Mouse (Mus musculus): ENCODE measurements around the gene Lcn11. TPM values are rescaled to one million over a fixed set of nuclear protein-coding genes. Genes with fewer than 3 reads are reported as not detected.

Lcn11 gene
- not detected for polyA plus RNA-seq (2014; fragmentation: Illumina TruSeq; extraction: RNeasy Lipid Tissue Mini Kit (QIAGEN cat#74804); ENCODE audit: low read depth, low replicate concordance)

DNA sequence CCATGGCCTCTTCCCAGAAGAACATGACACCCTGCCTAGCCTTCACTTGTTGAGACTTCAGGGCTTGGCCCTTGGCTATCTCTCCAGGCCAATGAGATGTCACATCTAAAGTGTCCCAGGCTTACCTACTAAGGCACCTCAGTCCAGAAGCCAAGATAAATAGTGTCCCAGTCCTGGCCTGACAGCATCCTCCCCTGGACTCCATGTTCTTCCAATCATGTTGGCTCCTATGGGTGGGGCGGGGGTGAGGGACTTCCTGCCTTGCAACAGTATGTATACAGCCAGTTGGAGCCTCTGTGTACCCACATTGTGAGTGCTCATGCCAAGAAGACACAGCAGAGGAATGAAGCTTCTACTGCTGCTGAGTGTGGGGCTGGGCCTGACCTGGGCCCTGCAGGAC, at the start of gene Lcn11:
Gene Lcn11, plus strand, starts transcription at position 301 of the 400 bp plus-strand sequence.

DNA sequence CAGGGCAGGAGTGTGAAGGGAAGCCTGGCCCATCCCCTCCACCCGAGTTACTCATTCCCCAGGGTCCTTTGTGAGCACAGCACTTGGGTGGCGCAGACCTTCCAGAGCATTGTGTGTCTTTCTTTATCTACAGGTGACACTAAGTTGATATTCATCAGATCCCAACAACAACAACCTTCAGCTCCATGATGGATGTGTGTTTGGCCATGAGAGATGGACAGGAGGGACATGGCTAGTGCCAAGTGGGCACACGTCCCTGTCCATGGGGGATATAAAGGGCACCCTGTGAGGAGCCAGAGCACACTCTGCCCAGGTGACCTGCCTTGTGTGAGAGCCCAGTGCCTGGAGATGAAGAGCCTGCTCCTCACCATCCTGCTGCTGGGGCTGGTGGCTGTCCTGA, 40.1 kb upstream of the Lcn11 start, which contains the start of gene Obp2b:
Gene Obp2b, plus strand, starts transcription at position 301 of the 400 bp plus-strand sequence.

DNA sequence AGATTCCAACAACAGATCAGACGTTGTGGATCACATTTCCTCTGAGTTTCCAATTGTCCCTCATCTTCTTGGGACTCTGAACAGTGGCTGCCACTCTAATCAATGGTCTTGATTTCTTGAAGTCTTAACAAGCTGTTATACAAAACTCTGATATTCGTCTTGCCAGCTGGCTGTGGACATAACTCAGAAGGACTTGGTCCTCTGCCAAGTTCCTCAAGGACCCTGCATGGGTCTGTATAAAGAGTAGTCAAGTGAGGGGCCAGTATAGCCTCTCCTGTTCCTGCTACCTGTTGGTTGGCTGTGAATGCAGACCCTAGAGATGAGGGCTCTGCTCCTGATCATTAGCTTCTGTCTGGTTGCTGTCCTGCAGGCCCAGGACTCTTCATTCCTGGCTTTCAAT, 11.5 kb upstream of the Lcn11 start, which contains the start of gene Lcn3:
Gene Lcn3, plus strand, starts transcription at position 301 of the 400 bp plus-strand sequence.

DNA sequence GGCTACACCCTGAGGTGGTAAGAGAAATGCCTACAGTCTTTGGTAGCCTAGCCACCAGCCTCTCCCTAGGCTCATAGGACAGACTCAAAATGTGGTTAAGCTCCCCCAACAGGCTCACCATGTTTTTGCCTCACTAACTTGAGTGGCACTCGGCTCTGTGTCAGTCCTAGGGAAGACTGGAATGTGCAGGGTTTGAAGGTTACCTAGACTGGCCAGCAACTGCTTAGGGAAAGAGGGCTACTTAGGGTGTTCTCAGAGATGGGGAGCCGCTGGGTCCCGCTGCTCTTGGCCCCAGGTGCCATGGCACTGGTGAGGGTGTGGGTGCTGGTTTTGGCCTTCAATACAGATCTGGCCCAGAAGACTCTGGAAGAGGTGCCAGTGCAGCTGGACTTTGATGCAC, 5.1 kb downstream of the Lcn11 start, which contains the start of gene Gm13539:
Gene Gm13539, plus strand, starts transcription at position 301 of the 400 bp plus-strand sequence.

DNA sequence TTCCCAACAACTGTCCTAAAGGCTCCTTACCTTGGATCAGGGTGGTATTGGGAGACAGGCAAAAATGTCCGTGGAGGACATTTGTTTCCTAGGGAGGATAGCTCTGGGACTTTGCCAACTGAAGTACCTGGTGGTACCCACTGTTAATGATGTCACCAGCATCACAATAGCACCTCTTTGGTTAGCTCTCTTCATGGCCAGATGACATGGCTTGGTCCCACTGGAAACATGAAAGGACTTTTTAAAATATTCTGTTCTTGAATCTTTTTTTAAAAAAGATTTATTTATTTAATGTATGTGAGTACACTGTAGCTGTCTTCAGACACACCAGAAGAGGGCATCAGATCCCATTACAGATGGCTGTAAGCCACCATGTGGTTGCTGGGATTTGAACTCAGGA, 38.9 kb downstream of the Lcn11 start, which contains the start of gene Glt6d1:
Gene Glt6d1, minus strand, starts transcription at position 101 of the 400 bp plus-strand sequence.

DNA sequence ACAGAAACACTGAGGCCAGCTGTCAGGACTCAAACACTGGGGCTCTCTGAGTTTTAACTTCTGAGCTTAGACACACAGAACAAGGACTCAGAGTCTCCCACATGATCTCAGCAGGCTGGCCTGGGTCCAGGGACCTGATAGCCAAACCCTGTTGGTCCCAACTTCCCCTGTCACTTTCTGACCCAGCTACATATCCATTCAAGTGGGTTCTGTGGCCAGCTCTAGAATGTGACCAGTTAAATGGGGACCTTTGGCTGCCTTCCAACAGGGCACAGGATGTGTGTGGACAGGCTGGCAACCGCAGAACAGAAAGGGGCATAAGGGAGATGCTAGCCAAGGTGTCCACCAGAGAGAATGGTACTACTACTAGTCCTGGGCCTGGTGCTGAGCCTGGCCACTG, 46.0 kb downstream of the Lcn11 start, which contains the start of gene Lcn9:
Gene Lcn9, plus strand, starts transcription at position 348 of the 400 bp plus-strand sequence.

Other genes with a start within 250 kb of the Lcn11 start
- gene Traf2, start 230.1 kb upstream of the Lcn11 start, polyA plus RNA-seq (2014; fragmentation: Illumina TruSeq; extraction: RNeasy Lipid Tissue Mini Kit (QIAGEN cat#74804); ENCODE audit: low read depth, low replicate concordance) = 13.2 TPM
- 280 TPM for gene Edf1, start 219.2 kb upstream of the Lcn11 start, polyA plus RNA-seq (2014; fragmentation: Illumina TruSeq; extraction: RNeasy Lipid Tissue Mini Kit (QIAGEN cat#74804); ENCODE audit: low read depth, low replicate concordance)
- gene Mamdc4, start 202.2 kb upstream of the Lcn11 start, polyA plus RNA-seq (2014; fragmentation: Illumina TruSeq; extraction: RNeasy Lipid Tissue Mini Kit (QIAGEN cat#74804); ENCODE audit: low read depth, low replicate concordance) = 1.7 TPM
- gene Phpt1, start 201.8 kb upstream of the Lcn11 start, polyA plus RNA-seq (2014; fragmentation: Illumina TruSeq; extraction: RNeasy Lipid Tissue Mini Kit (QIAGEN cat#74804); ENCODE audit: low read depth, low replicate concordance) = 91.0 TPM
- gene Ajm1, start 195.3 kb upstream of the Lcn11 start, polyA plus RNA-seq (2014; fragmentation: Illumina TruSeq; extraction: RNeasy Lipid Tissue Mini Kit (QIAGEN cat#74804); ENCODE audit: low read depth, low replicate concordance) = 0.08 TPM
- gene Rabl6, start 168.5 kb upstream of the Lcn11 start, polyA plus RNA-seq (2014; fragmentation: Illumina TruSeq; extraction: RNeasy Lipid Tissue Mini Kit (QIAGEN cat#74804); ENCODE audit: low read depth, low replicate concordance) = 77.4 TPM
- gene Ccdc183, start 159.3 kb upstream of the Lcn11 start, polyA plus RNA-seq (2014; fragmentation: Illumina TruSeq; extraction: RNeasy Lipid Tissue Mini Kit (QIAGEN cat#74804); ENCODE audit: low read depth, low replicate concordance) = not detected
- gene Tmem141, start 155.0 kb upstream of the Lcn11 start, polyA plus RNA-seq (2014; fragmentation: Illumina TruSeq; extraction: RNeasy Lipid Tissue Mini Kit (QIAGEN cat#74804); ENCODE audit: low read depth, low replicate concordance) = 55.1 TPM
- gene Fcna, start 149.0 kb upstream of the Lcn11 start, polyA plus RNA-seq (2014; fragmentation: Illumina TruSeq; extraction: RNeasy Lipid Tissue Mini Kit (QIAGEN cat#74804); ENCODE audit: low read depth, low replicate concordance) = 4.1 TPM
- not detected for gene Lcn8, start 123.9 kb upstream of the Lcn11 start, polyA plus RNA-seq (2014; fragmentation: Illumina TruSeq; extraction: RNeasy Lipid Tissue Mini Kit (QIAGEN cat#74804); ENCODE audit: low read depth, low replicate concordance)
- not detected for gene Lcn5, start 119.1 kb upstream of the Lcn11 start, polyA plus RNA-seq (2014; fragmentation: Illumina TruSeq; extraction: RNeasy Lipid Tissue Mini Kit (QIAGEN cat#74804); ENCODE audit: low read depth, low replicate concordance)
- not detected for gene Lcn6, start 100.2 kb upstream of the Lcn11 start, polyA plus RNA-seq (2014; fragmentation: Illumina TruSeq; extraction: RNeasy Lipid Tissue Mini Kit (QIAGEN cat#74804); ENCODE audit: low read depth, low replicate concordance)
- gene Lcn10, start 94.3 kb upstream of the Lcn11 start, polyA plus RNA-seq (2014; fragmentation: Illumina TruSeq; extraction: RNeasy Lipid Tissue Mini Kit (QIAGEN cat#74804); ENCODE audit: low read depth, low replicate concordance) = not detected
- not detected for gene Obp2a, start 77.0 kb upstream of the Lcn11 start, polyA plus RNA-seq (2014; fragmentation: Illumina TruSeq; extraction: RNeasy Lipid Tissue Mini Kit (QIAGEN cat#74804); ENCODE audit: low read depth, low replicate concordance)
- 16.2 TPM for gene Bmyc, start 70.3 kb upstream of the Lcn11 start, polyA plus RNA-seq (2014; fragmentation: Illumina TruSeq; extraction: RNeasy Lipid Tissue Mini Kit (QIAGEN cat#74804); ENCODE audit: low read depth, low replicate concordance)
- gene Obp2b, start 40.0 kb upstream of the Lcn11 start, polyA plus RNA-seq (2014; fragmentation: Illumina TruSeq; extraction: RNeasy Lipid Tissue Mini Kit (QIAGEN cat#74804); ENCODE audit: low read depth, low replicate concordance) = not detected
- gene Lcn3, start 11.4 kb upstream of the Lcn11 start, polyA plus RNA-seq (2014; fragmentation: Illumina TruSeq; extraction: RNeasy Lipid Tissue Mini Kit (QIAGEN cat#74804); ENCODE audit: low read depth, low replicate concordance) = not detected
- gene Gm13539, start 5.2 kb downstream of the Lcn11 start, polyA plus RNA-seq (2014; fragmentation: Illumina TruSeq; extraction: RNeasy Lipid Tissue Mini Kit (QIAGEN cat#74804); ENCODE audit: low read depth, low replicate concordance) = not detected
- gene Glt6d1, start 38.8 kb downstream of the Lcn11 start, polyA plus RNA-seq (2014; fragmentation: Illumina TruSeq; extraction: RNeasy Lipid Tissue Mini Kit (QIAGEN cat#74804); ENCODE audit: low read depth, low replicate concordance) = not detected
- not detected for gene Lcn9, start 46.1 kb downstream of the Lcn11 start, polyA plus RNA-seq (2014; fragmentation: Illumina TruSeq; extraction: RNeasy Lipid Tissue Mini Kit (QIAGEN cat#74804); ENCODE audit: low read depth, low replicate concordance)
- gene Sohlh1, start 70.2 kb downstream of the Lcn11 start, polyA plus RNA-seq (2014; fragmentation: Illumina TruSeq; extraction: RNeasy Lipid Tissue Mini Kit (QIAGEN cat#74804); ENCODE audit: low read depth, low replicate concordance) = not detected
- gene Kcnt1, start 86.7 kb downstream of the Lcn11 start, polyA plus RNA-seq (2014; fragmentation: Illumina TruSeq; extraction: RNeasy Lipid Tissue Mini Kit (QIAGEN cat#74804); ENCODE audit: low read depth, low replicate concordance) = 0.47 TPM
- gene Camsap1, start 206.3 kb downstream of the Lcn11 start, polyA plus RNA-seq (2014; fragmentation: Illumina TruSeq; extraction: RNeasy Lipid Tissue Mini Kit (QIAGEN cat#74804); ENCODE audit: low read depth, low replicate concordance) = 13.6 TPM
- 95.9 TPM for gene Ubac1, start 244.7 kb downstream of the Lcn11 start, polyA plus RNA-seq (2014; fragmentation: Illumina TruSeq; extraction: RNeasy Lipid Tissue Mini Kit (QIAGEN cat#74804); ENCODE audit: low read depth, low replicate concordance)

All from heart, adult 10 weeks (tissue).